Mouse (Mus musculus) hindbrain, embryonic 10.5 days (tissue): ENCODE results near the gene Scin. TPM values are rescaled to one million over a fixed set of nuclear protein-coding genes. Genes with fewer than 3 reads are reported as not detected.
"Not testable (repeated sequence)": the region's sequence is repeated elsewhere in the genome, so short reads cannot be mapped to it uniquely, and the experiment has no call there.

Source experiments
- DNase-seq: peaks from one replicate; pipeline ENCODE4 v3.0.0-alpha.2; 2017; ENCODE audit warnings: low spot score
- H3K27ac ChIP-seq: fragments of 300-500 bp; sonication (generic); 2 replicates; pipeline ENCODE4 v1.5.1; 2016; ENCODE audit warnings: mild to moderate bottlenecking, moderate library complexity
- H3K27me3 ChIP-seq: fragments of 300-500 bp; sonication (generic); 2 replicates; pipeline ENCODE4 v1.6.1; 2016; ENCODE audit warnings: mild to moderate bottlenecking; ENCODE audit not compliant: poor library complexity, insufficient read depth, severe bottlenecking
- H3K36me3 ChIP-seq: fragments of 300-500 bp; sonication (generic); 2 replicates; pipeline ENCODE4 v1.6.1; 2016; ENCODE audit warnings: mild to moderate bottlenecking, moderate library complexity
- H3K4me1 ChIP-seq: fragments of 300-500 bp; sonication (generic); replicated peaks from 2 replicates; pipeline ENCODE4 v1.6.1; 2016; ENCODE audit warnings: mild to moderate bottlenecking
- H3K4me3 ChIP-seq: fragments of 300-500 bp; sonication (generic); 2 replicates; pipeline ENCODE4 v1.5.1; 2016; ENCODE audit warnings: mild to moderate bottlenecking, moderate library complexity
- H3K9me3 ChIP-seq: fragments of 300-500 bp; sonication (generic); 2 replicates; pipeline ENCODE4 v1.6.1; 2016; ENCODE audit warnings: mild to moderate bottlenecking, moderate library complexity
- WGBS: fragments of 180-500 bp; shearing (Covaris S2); methylation state at CpG from one replicate; pipeline ENCODE4 v1.1.7; 2016; 5-methylcytosine and 5-hydroxymethylcytosine counted together
- polyA plus RNA-seq: library from polyadenylated mRNA; unstranded; fragments of >200 nt; fragmentation: Nextera tagmentation; extraction: Ambion mirVana; gene quantifications from 2 replicates; pipeline ENCODE4 v1.2.1, GENCODE M21; 2016

The Scin gene
- 0.12 and 0.29 TPM in 2 replicates for polyA plus RNA-seq

DNA sequence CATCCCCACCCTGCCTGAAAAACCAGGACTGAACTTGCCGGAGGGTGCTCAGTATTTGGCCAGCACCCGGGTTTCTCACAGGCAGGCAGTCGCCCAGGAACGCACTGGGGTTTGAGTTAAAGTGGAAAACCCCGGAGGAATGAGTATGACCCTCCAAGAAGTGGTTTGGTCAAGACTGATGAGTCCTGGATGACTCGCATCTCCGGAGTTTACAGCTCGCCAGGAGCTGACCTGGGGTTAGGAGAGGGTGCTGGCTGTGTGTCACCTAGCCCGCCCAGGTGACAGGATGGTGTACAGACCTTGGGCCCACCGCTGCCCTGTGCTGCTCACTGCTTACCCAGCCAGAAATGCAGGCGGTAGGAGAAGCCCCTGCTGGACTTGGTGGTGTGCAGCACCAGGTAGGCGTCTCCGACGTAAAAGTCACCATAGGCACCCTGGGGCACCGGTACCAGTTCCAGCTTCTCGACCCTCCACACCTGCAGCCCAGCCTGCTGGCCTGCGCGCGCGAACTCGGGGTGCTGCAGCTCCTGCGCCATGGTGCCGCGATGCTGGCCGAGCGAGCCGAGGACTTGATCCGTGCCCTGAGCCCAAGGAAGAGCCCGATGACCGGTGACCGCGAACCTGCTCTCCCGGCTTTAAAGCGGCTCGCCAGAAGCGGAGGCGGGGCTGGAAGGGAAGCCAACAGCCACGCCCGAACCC, at the start of gene Scin:
TSS of gene Scin (minus strand) at position 656 of the 699 bp plus-strand sequence.
- Histone ChIP-seq H3K9me3 (no peaks in the 10 kb centered on the region), H3K36me3 (no peaks in the 10 kb centered on the region), H3K27ac (no peak within 1 kb of the TSS; the same call in 1 of the 2 replicates), H3K27me3 (peaks cover 42% of the 10 kb centered on the region), H3K4me1 (peaks cover 15% of the 10 kb centered on the region), H3K4me3 (peak within 1 kb of the TSS; percentile 57)
- peak; percentile 43 for DNase-seq
- WGBS = 1% methylated on average over 39 of the region's 39 CpGs

DNA sequence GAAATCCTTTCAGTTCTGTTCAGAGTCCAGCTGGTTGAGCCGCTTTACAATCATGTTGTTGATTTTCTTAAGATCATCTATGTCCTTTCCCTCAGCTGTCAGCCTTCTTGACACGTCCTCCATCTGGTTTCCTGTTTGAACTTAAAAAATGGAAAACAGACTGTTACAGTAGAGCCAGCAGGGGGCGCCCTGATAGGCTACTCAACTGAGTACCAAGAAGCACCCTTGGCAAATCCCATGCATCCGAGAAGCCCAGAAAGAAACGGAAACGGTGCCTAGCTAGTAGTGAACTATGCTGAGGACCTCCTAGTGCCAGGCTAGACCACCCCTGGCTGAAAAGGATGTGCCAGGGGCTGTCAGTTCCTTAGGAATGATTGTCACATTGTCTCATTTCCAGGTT, 43.1 kb upstream of the Scin start:
- 65% methylated on average over 6 of the region's 6 CpGs for WGBS
- Histone ChIP-seq H3K4me3 (no peak overlapping the region), H3K27ac (no peak overlapping the region), H3K9me3 (peaks cover 9% of the 10 kb centered on the region; the same call in 1 of the 2 replicates), H3K27me3 (no peaks in the 10 kb centered on the region), H3K4me1 (no peaks in the 10 kb centered on the region), H3K36me3 (no peaks in the 10 kb centered on the region)
- no peak for DNase-seq

GRCm38 (mm10) chr12:40176158-40176557, 42.1 kb upstream of the Scin start:
- no peak overlapping the region for H3K27ac ChIP-seq
- H3K4me3 ChIP-seq = no peak overlapping the region
- 88% methylated on average over 2 of the region's 2 CpGs for WGBS
- H3K9me3 ChIP-seq = peaks cover 4% of the 10 kb centered on the region; the same call in 1 of the 2 replicates
- H3K27me3 ChIP-seq = no peaks in the 10 kb centered on the region
- H3K4me1 ChIP-seq = no peaks in the 10 kb centered on the region
- H3K36me3 ChIP-seq = no peaks in the 10 kb centered on the region
- no peak for DNase-seq

DNA sequence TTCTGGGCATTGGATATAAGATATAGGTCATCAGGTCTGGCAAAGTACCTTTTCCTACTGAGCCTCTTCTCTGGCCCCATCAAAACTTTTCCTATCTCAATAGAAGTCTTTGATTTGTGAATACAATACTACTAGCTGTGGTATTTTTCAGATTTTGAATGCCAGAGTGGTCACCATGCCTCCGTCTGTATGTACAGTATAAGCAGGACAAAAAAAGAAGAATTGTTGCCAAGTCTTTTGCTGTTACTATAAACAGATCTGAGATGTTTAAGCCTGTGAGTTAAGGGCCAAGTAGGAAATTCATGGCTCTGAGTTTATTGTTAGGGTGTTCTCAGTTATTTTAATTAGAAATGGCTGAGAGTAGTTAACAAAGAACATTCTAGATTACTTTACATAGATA, 41.1 kb upstream of the Scin start:
- H3K4me1 ChIP-seq, H3K27me3 ChIP-seq, H3K4me3 ChIP-seq, H3K9me3 ChIP-seq, H3K27ac ChIP-seq, H3K36me3 ChIP-seq, DNase-seq: not testable (repeated sequence)
- WGBS = 82% methylated on average over 1 of the region's 1 CpGs

DNA sequence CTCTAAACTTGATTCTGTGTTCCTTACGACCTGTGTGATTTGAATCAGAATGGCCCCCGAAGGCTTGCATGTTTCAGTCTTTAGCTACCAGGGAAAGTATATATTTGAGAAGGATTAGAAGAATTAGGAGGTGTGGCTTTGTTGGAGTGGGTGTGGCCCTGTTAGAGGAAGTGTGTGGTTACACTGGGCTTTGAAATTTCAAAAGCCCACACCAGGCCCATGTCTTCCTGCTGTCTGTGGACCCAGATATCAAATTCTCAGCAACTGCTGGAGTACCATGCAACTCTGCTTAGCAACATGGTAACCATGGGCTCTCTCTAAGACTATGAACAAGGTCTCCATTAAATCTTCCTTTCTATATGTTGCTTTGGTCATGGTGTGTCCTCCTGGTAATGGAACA, 37.6 kb upstream of the Scin start:
- Histone ChIP-seq H3K4me1 (no peaks in the 10 kb centered on the region), H3K36me3 (no peaks in the 10 kb centered on the region), H3K27ac (no peak overlapping the region), H3K9me3 (no peaks in the 10 kb centered on the region), H3K4me3 (no peak overlapping the region), H3K27me3 (no peaks in the 10 kb centered on the region)
- WGBS = 88% methylated on average over 2 of the region's 2 CpGs
- DNase-seq = no peak

DNA sequence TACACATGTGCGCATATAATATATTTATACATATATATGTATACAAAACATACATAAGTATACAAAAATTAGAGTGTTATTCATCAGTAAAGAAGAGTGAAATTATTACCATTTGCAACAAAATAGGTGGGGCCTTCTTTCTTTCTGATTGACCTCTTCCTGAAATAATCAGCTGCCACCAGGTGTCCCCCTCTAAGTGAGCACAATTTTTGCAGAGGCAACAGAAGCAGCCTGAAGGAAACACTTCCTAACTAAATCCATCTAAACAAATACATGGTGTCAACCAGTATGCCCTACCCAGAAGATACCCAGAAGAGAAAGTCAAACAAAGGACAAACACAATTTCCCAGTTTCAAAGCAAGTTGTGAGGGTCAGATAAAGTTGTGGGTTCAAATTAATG, 35.6 kb upstream of the Scin start:
- Histone ChIP-seq H3K4me3 (no peak overlapping the region), H3K4me1 (no peaks in the 10 kb centered on the region), H3K9me3 (no peaks in the 10 kb centered on the region), H3K27ac (no peak overlapping the region), H3K27me3 (no peaks in the 10 kb centered on the region), H3K36me3 (no peaks in the 10 kb centered on the region)
- no peak for DNase-seq
- 93% methylated on average over 1 of the region's 1 CpGs for WGBS

- no peak overlapping the region for H3K4me3 ChIP-seq
- H3K9me3 ChIP-seq = no peaks in the 10 kb centered on the region
- H3K36me3 ChIP-seq = no peaks in the 10 kb centered on the region
- no peak overlapping the region for H3K27ac ChIP-seq
- WGBS = 16% methylated on average over 2 of the region's 2 CpGs
- no peaks in the 10 kb centered on the region for H3K4me1 ChIP-seq
- H3K27me3 ChIP-seq = no peaks in the 10 kb centered on the region
- DNase-seq = no peak
Measured at GRCm38 (mm10) chr12:40164621-40165020, 30.6 kb upstream of the Scin start.

- H3K4me3 ChIP-seq = no peak overlapping the region
- no peaks in the 10 kb centered on the region for H3K4me1 ChIP-seq
- H3K27ac ChIP-seq = no peak overlapping the region
- WGBS = 78% methylated on average over 2 of the region's 2 CpGs
- H3K36me3 ChIP-seq = no peaks in the 10 kb centered on the region
- no peaks in the 10 kb centered on the region for H3K9me3 ChIP-seq
- no peaks in the 10 kb centered on the region for H3K27me3 ChIP-seq
- DNase-seq = no peak
Measured at GRCm38 (mm10) chr12:40160777-40161176, 26.7 kb upstream of the Scin start.

DNA sequence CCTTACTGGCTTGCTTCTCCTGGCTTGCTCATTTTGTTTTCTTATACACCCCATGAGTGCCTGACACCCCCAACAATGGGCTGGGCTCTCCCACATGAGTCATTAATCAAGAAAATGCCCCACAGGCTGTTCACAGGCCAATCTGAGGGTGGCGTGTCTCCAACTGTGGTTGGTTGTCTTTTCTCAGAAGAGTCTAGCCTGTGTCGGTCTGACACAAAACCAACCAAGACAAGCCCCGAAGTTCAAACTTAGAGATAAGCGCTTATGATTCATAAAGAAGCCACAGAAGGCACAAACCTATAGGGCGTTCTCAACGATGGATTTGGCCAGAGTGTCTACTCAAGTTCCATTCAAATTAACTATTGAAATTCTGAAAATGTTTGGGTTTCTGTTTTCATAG, 20.2 kb upstream of the Scin start:
- H3K27me3 ChIP-seq = no peaks in the 10 kb centered on the region
- no peaks in the 10 kb centered on the region for H3K36me3 ChIP-seq
- H3K9me3 ChIP-seq = no peaks in the 10 kb centered on the region
- 92% methylated on average over 6 of the region's 6 CpGs for WGBS
- H3K4me1 ChIP-seq = no peaks in the 10 kb centered on the region
- no peak overlapping the region for H3K27ac ChIP-seq
- DNase-seq = no peak
- H3K4me3 ChIP-seq = no peak overlapping the region

DNA sequence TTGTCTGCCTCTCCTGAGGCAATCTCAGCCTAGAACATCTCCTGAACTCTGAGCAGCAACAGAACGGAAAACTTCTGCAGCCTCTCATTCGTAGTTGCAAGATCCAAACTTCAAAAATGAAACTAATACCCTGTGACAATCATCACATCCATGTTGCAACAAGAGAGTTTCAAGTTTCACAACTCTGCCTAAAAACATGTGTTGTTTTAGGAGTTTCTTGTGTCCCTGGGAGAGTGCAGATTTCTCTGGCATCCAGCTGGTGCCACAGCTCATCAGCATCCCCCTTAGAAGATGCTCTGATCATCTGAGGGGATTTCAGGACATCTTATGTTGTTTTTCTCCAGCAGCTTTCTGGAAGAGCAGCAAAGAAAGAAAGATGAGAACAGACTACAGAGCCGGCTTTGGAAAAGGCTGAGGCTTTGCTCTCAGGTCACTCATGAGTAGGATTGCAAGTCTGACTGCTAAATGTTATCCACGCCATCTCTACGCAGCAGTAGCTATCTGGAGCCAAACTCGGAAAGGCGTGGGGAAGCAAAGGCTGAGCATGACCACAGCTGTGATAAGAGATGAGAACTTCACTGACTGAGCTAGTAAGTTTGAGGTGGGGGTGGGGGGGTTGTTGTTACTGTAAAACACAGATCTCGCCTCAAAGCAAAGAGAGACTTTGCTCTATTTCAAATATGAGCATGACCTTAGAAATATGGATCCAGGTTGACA, 18.5 kb upstream of the Scin start:
- H3K9me3 ChIP-seq = no peaks in the 10 kb centered on the region
- H3K27me3 ChIP-seq = no peaks in the 10 kb centered on the region
- no peaks in the 10 kb centered on the region for H3K4me1 ChIP-seq
- 78% methylated on average over 8 of the region's 8 CpGs for WGBS
- no peak overlapping the region for H3K27ac ChIP-seq
- H3K4me3 ChIP-seq = no peak overlapping the region
- DNase-seq = no peak
- no peaks in the 10 kb centered on the region for H3K36me3 ChIP-seq

GRCm38 (mm10) chr12:40147319-40147718, 13.3 kb upstream of the Scin start:
- WGBS = 89% methylated on average over 4 of the region's 4 CpGs
- no peak overlapping the region for H3K4me3 ChIP-seq
- no peaks in the 10 kb centered on the region for H3K4me1 ChIP-seq
- H3K9me3 ChIP-seq = no peaks in the 10 kb centered on the region
- no peak for DNase-seq
- no peaks in the 10 kb centered on the region for H3K36me3 ChIP-seq
- no peaks in the 10 kb centered on the region for H3K27me3 ChIP-seq
- H3K27ac ChIP-seq = no peak overlapping the region

- no peaks in the 10 kb centered on the region for H3K36me3 ChIP-seq
- no peak overlapping the region for H3K4me3 ChIP-seq
- H3K4me1 ChIP-seq = no peaks in the 10 kb centered on the region
- H3K9me3 ChIP-seq = no peaks in the 10 kb centered on the region
- H3K27me3 ChIP-seq = no peaks in the 10 kb centered on the region
- no peak overlapping the region for H3K27ac ChIP-seq
- DNase-seq = no peak
- 81% methylated on average over 5 of the region's 5 CpGs for WGBS
Measured at GRCm38 (mm10) chr12:40146510-40146909, 12.5 kb upstream of the Scin start.

DNA sequence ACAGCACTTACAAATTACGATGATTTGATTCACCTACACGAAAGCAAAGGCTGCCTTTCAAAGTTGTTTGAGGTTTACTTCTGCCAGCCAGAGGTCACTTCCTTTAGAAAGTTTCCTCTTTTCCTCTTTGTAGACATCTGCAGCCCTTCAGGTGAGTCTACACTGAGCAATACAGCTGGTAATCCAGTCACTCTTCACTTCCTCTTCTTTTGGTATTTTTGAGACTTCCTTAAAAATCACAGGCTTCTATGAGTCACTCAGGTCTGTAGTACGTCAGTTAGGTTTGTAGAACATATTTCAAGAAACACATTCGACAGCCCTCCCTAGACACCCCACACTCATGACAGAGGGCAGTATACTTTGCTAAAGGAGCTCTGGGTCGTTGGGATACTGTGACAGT, 6.7 kb upstream of the Scin start:
- H3K9me3 ChIP-seq = no peaks in the 10 kb centered on the region
- no peaks in the 10 kb centered on the region for H3K27me3 ChIP-seq
- no peaks in the 10 kb centered on the region for H3K4me1 ChIP-seq
- H3K36me3 ChIP-seq = no peaks in the 10 kb centered on the region
- no peak overlapping the region for H3K4me3 ChIP-seq
- DNase-seq = no peak
- no peak overlapping the region for H3K27ac ChIP-seq
- WGBS = 90% methylated on average over 5 of the region's 5 CpGs
